Mouse (Mus musculus) intestine, postnatal 0 days (tissue): ENCODE data around the gene Tssk4. TPM values are rescaled to one million over a fixed set of nuclear protein-coding genes. Genes with fewer than 3 reads are reported as not detected.

Source experiments
- ATAC-seq: fragments of 200-750 bp; cut with Nextera tagmentation; 2 replicates; pipeline ENCODE4 v1.8.0; 2017; ENCODE audit warnings: mild to moderate bottlenecking, moderate TSS enrichment, moderate library complexity
- H3K27ac ChIP-seq: fragments of 300-500 bp; sonication (generic); 2 replicates; pipeline ENCODE4 v1.5.1; 2014; ENCODE audit warnings: mild to moderate bottlenecking, low read depth, low read length, moderate library complexity
- H3K27me3 ChIP-seq: fragments of 300-500 bp; sonication (generic); replicated peaks from 2 replicates; pipeline ENCODE4 v1.6.1; 2014; ENCODE audit warnings: low read length, mixed read lengths; ENCODE audit not compliant: control insufficient read depth, insufficient read depth
- H3K36me3 ChIP-seq: fragments of 300-500 bp; sonication (generic); 2 replicates; pipeline ENCODE4 v1.6.1; 2014; ENCODE audit warnings: mild to moderate bottlenecking, moderate library complexity; ENCODE audit not compliant: control insufficient read depth, insufficient read depth
- H3K4me1 ChIP-seq: fragments of 300-500 bp; sonication (generic); replicated peaks from 2 replicates; pipeline ENCODE4 v1.6.1; 2014; ENCODE audit warnings: antibody characterized with exemption, low read length, mixed read lengths; ENCODE audit not compliant: control insufficient read depth, insufficient read depth
- H3K4me2 ChIP-seq: fragments of 300-500 bp; sonication (generic); replicated peaks from 2 replicates; pipeline ENCODE4 v1.6.1; 2014; ENCODE audit warnings: low read depth, mild to moderate bottlenecking, moderate library complexity
- H3K4me3 ChIP-seq: fragments of 300-500 bp; sonication (generic); 2 replicates; pipeline ENCODE4 v1.5.1; 2014; ENCODE audit warnings: low read depth, low read length
- H3K9ac ChIP-seq: fragments of 300-500 bp; sonication (generic); 2 replicates; pipeline ENCODE4 v1.6.1; 2014; ENCODE audit warnings: mild to moderate bottlenecking, low read depth, low read length
- H3K9me3 ChIP-seq: fragments of 300-500 bp; sonication (generic); 2 replicates; pipeline ENCODE4 v1.6.1; 2016; ENCODE audit warnings: mixed run types; ENCODE audit not compliant: control insufficient read depth
- CTCF ChIP-seq: sonication (generic); IDR thresholded peaks from 2 replicates; pipeline ENCODE4 v1.5.1; 2016; ENCODE audit warnings: low read depth, mild to moderate bottlenecking, control low read depth, antibody characterized with exemption, moderate library complexity
- WGBS: fragments of 180-500 bp; shearing (Covaris S2); extraction: QIAGEN DNeasy Blood & Tissue Kit; methylation state at CpG from one replicate; pipeline ENCODE4 v1.1.7; 2014; 5-methylcytosine and 5-hydroxymethylcytosine counted together
- polyA plus RNA-seq: library from polyadenylated mRNA; unstranded; fragments of >200 nt; fragmentation: Nextera tagmentation; extraction: Ambion mirVana; gene quantifications from 2 replicates; pipeline ENCODE4 v1.2.1, GENCODE M21; 2015

Tssk4 gene
- polyA plus RNA-seq, 1 experiment from 2014 or later, result 0.69 TPM

DNA sequence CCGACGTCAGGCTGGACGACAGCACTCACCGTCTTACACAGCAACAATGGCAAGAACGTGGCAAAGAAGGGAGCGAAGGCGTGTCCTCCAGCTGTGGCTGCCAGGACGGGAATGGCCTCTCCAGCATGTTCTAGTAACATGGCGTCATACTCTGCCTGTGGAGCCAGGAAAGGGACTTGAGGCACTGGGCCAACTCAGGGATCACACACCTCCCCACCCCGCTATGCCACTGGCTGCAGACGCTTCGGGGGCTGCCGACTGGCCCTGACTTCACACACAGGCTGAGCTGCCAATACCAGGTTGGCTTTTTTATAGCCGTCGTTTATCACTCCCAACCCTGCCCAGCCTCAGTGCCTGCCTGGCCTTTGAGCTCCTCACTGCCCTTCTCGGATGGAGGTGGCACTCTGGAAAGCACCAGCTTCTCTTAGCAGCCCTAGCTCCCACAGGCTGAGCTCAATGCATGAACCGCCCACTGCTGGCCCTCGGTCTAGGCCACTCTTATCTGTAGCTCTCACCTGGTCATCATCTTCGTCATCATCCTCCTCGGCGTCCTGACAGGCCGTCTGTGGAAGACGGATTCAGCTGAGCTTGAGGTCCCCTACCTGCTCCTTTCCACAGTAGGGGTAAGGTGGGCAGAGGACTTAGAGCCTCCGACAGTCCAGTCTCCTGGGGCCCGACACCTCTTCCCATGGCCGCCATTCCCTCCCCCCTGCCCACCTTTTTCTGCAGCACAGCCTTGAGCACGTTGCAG, 21.7 kb upstream of the Tssk4 start:
- Histone ChIP-seq H3K4me1 (no peaks in the 10 kb centered on the region), H3K9ac (no peak overlapping the region), H3K9me3 (no peaks in the 10 kb centered on the region), H3K36me3 (peaks cover 83% of the 10 kb centered on the region), H3K27me3 (no peaks in the 10 kb centered on the region), H3K27ac (0 out of 2 replicates have a peak overlapping the region, but pooled peaks have one; percentile 7), H3K4me3 (no peak overlapping the region), H3K4me2 (no peak overlapping the region)
- 75% methylated on average over 27 of the region's 27 CpGs for WGBS
- TF ChIP-seq CTCF, result no peak
- no peak for ATAC-seq

GRCm38 (mm10) chr14:55629312-55629711, 20.7 kb upstream of the Tssk4 start:
- peak; percentile 88 for TF ChIP-seq CTCF
- no peaks in the 10 kb centered on the region for H3K27me3 ChIP-seq
- H3K9me3 ChIP-seq, result no peaks in the 10 kb centered on the region
- no peak overlapping the region for H3K4me3 ChIP-seq
- H3K4me1 ChIP-seq, result no peaks in the 10 kb centered on the region
- H3K36me3 ChIP-seq, result peaks cover 92% of the 10 kb centered on the region
- no peak overlapping the region for H3K9ac ChIP-seq
- no peak overlapping the region for H3K27ac ChIP-seq
- no peak overlapping the region for H3K4me2 ChIP-seq
- WGBS, result 50% methylated on average over 5 of the region's 5 CpGs
- no peak for ATAC-seq

DNA sequence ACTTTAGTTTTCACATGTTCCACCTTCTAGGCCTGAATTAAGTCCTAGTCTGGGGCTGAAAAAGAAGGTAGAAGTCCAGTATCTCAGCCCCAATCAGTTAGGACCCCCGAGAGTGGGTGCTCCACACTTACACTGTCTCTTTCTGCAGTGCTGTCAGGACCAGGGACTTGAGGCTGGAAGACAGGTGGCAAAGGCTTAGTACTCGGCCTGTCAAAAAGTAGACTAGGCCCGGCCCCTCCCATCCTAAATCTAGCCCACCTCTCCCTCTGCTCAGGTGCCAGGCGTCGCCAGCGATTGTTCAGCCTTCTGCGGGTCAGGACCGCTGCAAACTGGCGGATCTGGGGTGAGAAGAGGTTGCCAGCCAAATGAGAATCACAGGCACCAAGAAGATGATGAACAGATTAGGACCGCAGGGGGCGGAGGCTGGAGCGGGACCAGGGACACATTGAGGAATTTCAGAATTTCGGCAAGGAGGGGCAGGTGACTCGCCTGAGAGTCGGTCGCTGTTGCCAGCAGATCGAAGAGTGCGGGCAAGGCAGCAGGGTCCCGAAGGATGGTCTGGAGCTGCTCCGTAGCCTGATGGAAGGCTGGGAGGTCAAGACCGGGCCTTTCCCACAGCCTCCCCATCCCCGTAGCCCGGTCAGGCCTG, 15.0 kb upstream of the Tssk4 start:
- Histone ChIP-seq H3K27ac (0 out of 2 replicates have a peak overlapping the region, but pooled peaks have one; percentile 15), H3K27me3 (no peaks in the 10 kb centered on the region), H3K36me3 (peaks cover 66% of the 10 kb centered on the region), H3K4me1 (peaks cover 5% of the 10 kb centered on the region; the same call in 1 of the 2 replicates), H3K9ac (peak overlapping the region; percentile 68), H3K4me3 (peak overlapping the region; percentile 58), H3K9me3 (no peaks in the 10 kb centered on the region), H3K4me2 (peak overlapping the region; percentile 98)
- peak; percentile 28 for ATAC-seq
- WGBS, result 5% methylated on average over 23 of the region's 23 CpGs
- TF ChIP-seq CTCF, result peak; percentile 15; the same call in 1 of the 2 replicates

DNA sequence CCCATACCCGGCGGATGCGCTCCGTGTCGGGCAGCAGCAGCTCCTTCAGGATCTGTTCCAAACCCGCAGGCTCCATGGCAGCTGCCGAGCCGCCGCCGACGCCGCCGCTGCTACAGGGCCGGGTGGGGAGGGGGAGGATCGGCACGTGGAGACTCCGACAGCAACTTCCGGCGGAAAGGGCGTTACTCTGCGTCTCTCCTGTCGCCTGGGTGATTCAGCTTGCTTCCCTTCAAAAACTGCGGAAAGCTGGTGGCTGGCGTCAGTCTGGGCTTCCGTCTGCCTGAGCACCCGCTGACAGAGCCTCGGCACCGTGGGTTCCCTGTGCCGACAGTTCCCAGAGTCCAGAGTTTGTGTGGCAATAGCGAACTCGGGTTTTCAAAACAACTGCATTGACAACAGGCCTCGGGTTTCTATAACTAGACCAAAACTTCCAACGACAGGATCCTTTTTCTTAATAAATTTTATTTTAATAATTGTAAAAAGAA, 14.4 kb upstream of the Tssk4 start, which contains the start of gene Ipo4:
Gene Ipo4, minus strand, starts transcription at position 435 of the 485 bp plus-strand sequence.
- Histone ChIP-seq H3K4me3 (peak within 1 kb of the TSS; percentile 58), H3K36me3 (peaks cover 66% of the 10 kb centered on the region), H3K4me1 (peaks cover 5% of the 10 kb centered on the region; the same call in 1 of the 2 replicates), H3K27ac (0 out of 2 replicates have a peak within 1 kb of the TSS, but pooled peaks have one; percentile 15), H3K4me2 (peak within 1 kb of the TSS; percentile 98), H3K9ac (peak within 1 kb of the TSS; percentile 68), H3K27me3 (no peaks in the 10 kb centered on the region), H3K9me3 (no peaks in the 10 kb centered on the region)
- ATAC-seq, result peak; percentile 71
- 1% methylated on average over 33 of the region's 33 CpGs for whole genome bisulfite sequencing
- no peak for TF ChIP-seq CTCF

- Histone ChIP-seq H3K4me2 (no peak within 1 kb of the TSS), H3K9me3 (no peaks in the 10 kb centered on the region), H3K27me3 (no peaks in the 10 kb centered on the region), H3K9ac (no peak within 1 kb of the TSS), H3K4me1 (peaks cover 5% of the 10 kb centered on the region; the same call in 1 of the 2 replicates), H3K4me3 (no peak within 1 kb of the TSS), H3K36me3 (peaks cover 48% of the 10 kb centered on the region), H3K27ac (no peak within 1 kb of the TSS)
- no peak for TF ChIP-seq CTCF
- WGBS, result 96% methylated on average over 9 of the region's 9 CpGs
- ATAC-seq, result no peak
Observed at GRCm38 (mm10) chr14:55637795-55638194, 12.2 kb upstream of the Tssk4 start, which contains the start of gene Gm49378. TSS of gene Gm49378 (minus strand) at chr14:55637895.

DNA sequence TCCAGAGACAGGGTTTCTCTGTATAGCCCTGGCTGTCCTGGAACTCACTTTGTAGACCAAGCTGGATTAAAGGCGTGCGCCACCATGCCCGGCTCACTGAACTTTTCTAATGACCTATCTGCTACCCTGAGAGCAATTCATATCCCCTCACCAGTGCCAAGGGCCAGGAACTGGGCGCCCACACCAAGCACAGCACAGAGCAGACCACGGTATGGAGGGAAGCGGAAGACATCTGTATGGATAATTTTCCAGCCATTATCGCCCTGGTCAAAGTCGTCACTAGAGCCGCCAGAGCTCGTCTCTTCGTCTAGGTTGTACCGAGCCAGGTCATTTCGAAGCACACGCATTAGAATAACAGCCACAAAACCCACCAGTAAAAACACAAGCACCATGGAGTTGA, 9.2 kb upstream of the Tssk4 start:
- Histone ChIP-seq H3K4me1 (no peaks in the 10 kb centered on the region), H3K27me3 (no peaks in the 10 kb centered on the region), H3K36me3 (peaks cover 35% of the 10 kb centered on the region), H3K9me3 (no peaks in the 10 kb centered on the region), H3K4me3 (no peak overlapping the region), H3K27ac (no peak overlapping the region), H3K4me2 (no peak overlapping the region), H3K9ac (no peak overlapping the region)
- ATAC-seq, result no peak
- TF ChIP-seq CTCF, result no peak
- 96% methylated on average over 14 of the region's 14 CpGs for WGBS
